7 mouse cellular contexts compared by ENCODE assay signal in the genomic region with DNA sequence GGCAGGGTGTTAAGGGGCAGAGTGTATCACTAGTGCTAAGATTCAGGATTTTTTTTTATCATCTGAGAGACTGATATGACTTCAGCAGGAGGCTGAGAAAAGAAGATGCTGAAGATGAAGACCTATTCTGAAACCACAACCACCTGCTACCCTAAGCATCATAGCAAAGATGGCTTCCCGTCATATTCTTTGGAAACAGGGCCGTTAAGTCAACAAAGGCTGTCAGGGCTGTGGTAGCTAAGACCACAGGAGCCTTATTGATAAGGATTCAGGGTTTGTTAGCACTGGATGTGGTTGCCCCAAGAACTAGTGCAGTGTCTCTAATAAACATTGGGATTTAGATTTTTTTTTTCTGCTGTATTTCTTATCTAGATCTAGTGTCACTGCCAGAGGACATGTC.
"Had no signal": no experiment of that assay in that cellular context is flagged by ENCODE, and none has a peak within 500 bp of the region (broad histone marks: within the 10 kb centered on the region; RNA-seq: fewer than 3 reads in every experiment).

No protein-coding gene starts in this region.

- DNase-seq: kidney, adult 18-20 months; kidney, postnatal 14 days; lung, embryonic 14.5 days; lung, postnatal 10 days; right cerebral cortex, postnatal 25 days had no signal

- ATAC-seq: liver, embryonic 12.5 days; midbrain, embryonic 15.5 days had no signal
